Mouse (Mus musculus) T-helper 2 cell (primary cell): ENCODE measurements at regions not wholly inside any gene's neighbourhood (a gene's known extent, or its start where the extent isn't known, plus 50 kb on each side); places are given as distances from the start of the nearest gene placed in this dataset.
"Not testable (repeated sequence)": the region's sequence is repeated elsewhere in the genome, so short reads cannot be mapped to it uniquely, and the experiment has no call there.

Experiments
- in situ Hi-C: fragments of 300-600 bp; cut with MboI, MseI; formaldehyde crosslinking; loops from one replicate; pipeline ENCODE4 v1.15.1; 2025; ENCODE audit warnings: high pct_unique_total_duplicates

- in situ Hi-C loops: no loop called here
These were observed 1363.1 kb upstream of the Got2 start for GRCm38 (mm10) chr8:97251458-97251865.

GRCm38 (mm10) chr8:97234551-97235107 lies 1346.3 kb upstream of the Got2 start:
- in situ Hi-C loops: no loop called here

GRCm38 (mm10) chr8:97232619-97233376 lies 1344.5 kb upstream of the Got2 start:
- in situ Hi-C loops: no loop called here

GRCm38 (mm10) chr8:97231652-97232051 lies 1343.3 kb upstream of the Got2 start:
- in situ Hi-C loops: no loop called here

GRCm38 (mm10) chr8:97191806-97192205 lies 1303.5 kb upstream of the Got2 start:
- in situ Hi-C loops: no loop called here

GRCm38 (mm10) chr8:97183831-97184230 lies 1295.5 kb upstream of the Got2 start:
- in situ Hi-C loops: not testable (repeated sequence)

GRCm38 (mm10) chr8:97182456-97182855 lies 1294.1 kb upstream of the Got2 start:
- in situ Hi-C loops: not testable (repeated sequence)
